Comparison of ENCODE assay signal across 10 mouse cellular contexts in genomic region chr10:85539510-85540120, GRCm38 (mm10).
DNase-seq lines count a peak whose midpoint lies in the region; ATAC-seq and TF ChIP-seq lines count a peak whose summit lies in the region.
"Had no signal": no experiment of that assay in that cellular context is flagged by ENCODE, and none has a peak within 500 bp of the region (broad histone marks: within the 10 kb centered on the region; RNA-seq: fewer than 3 reads in every experiment).

No protein-coding gene starts in this region.

- WGBS in forebrain, embryonic 14.5 days: 12% methylated on average over 8 of the region's 8 CpGs
- WGBS in midbrain, embryonic 14.5 days: 5% methylated on average over 8 of the region's 8 CpGs

- peak; percentile 49 for ATAC-seq in forebrain, embryonic 14.5 days
- ATAC-seq in midbrain, embryonic 14.5 days (ENCODE audit: low FRiP score, low TSS enrichment): peak; percentile 36; the same call in 1 of the 2 replicates

- no peak overlapping the region for H3K4me2 ChIP-seq in forebrain, embryonic 14.5 days (ENCODE audit: low read length)
- no peak overlapping the region for H3K4me2 ChIP-seq in midbrain, embryonic 14.5 days (ENCODE audit: low read length)

- H3K27ac ChIP-seq in ES-E14 (ENCODE audit: insufficient read depth, low read depth, low read length, poor library complexity, severe bottlenecking): peak overlapping the region; percentile 100
- H3K27ac ChIP-seq in forebrain, embryonic 14.5 days (ENCODE audit: low read depth, low read length): peak overlapping the region; percentile 59
- peak overlapping the region; percentile 54 for H3K27ac ChIP-seq in midbrain, embryonic 14.5 days (replicated peaks; ENCODE audit: low read depth, low read length)
- H3K27ac ChIP-seq: liver, embryonic 14.5 days had no signal

- H3K36me3 ChIP-seq in ES-E14 (ENCODE audit: control insufficient read depth, insufficient read depth, low read length, poor library complexity, severe bottlenecking): no peaks in the 10 kb centered on the region
- H3K36me3 ChIP-seq in forebrain, embryonic 14.5 days (ENCODE audit: control insufficient read depth, insufficient read depth, low read length): no peaks in the 10 kb centered on the region
- H3K36me3 ChIP-seq in midbrain, embryonic 14.5 days (ENCODE audit: control insufficient read depth, insufficient read depth, low read length): no peaks in the 10 kb centered on the region

- peak; percentile 14 for DNase-seq in gastrocnemius, postnatal 10 days
- no peak for DNase-seq in gastrocnemius, adult 18-20 months (ENCODE audit: low spot score)
- DNase-seq in ES-E14 (ENCODE audit: low read depth, low spot score): peak; percentile 92
- peak; percentile 52 for DNase-seq in forebrain, embryonic 14.5 days (ENCODE audit: low spot score)
- peak; percentile 70 for DNase-seq in midbrain, embryonic 14.5 days
- DNase-seq in urinary bladder, postnatal 36 days (ENCODE audit: low spot score in 2 of 2): no peak
- no peak for DNase-seq in kidney, adult 11 months
- DNase-seq in thymus, postnatal 14 days: no peak
- DNase-seq: kidney, postnatal 10 days had no signal

- peaks cover 23 to 49% of the 10 kb centered on the region in 2 experiments for H3K4me1 ChIP-seq in ES-E14 (ENCODE audit: control insufficient read depth in 2 of 2, insufficient read depth in 2 of 2, low read length in 2 of 2, poor library complexity in 1 of 2)
- peaks cover 13% of the 10 kb centered on the region for H3K4me1 ChIP-seq in forebrain, embryonic 14.5 days (ENCODE audit: control insufficient read depth, insufficient read depth, low read length)
- H3K4me1 ChIP-seq in midbrain, embryonic 14.5 days (ENCODE audit: control insufficient read depth, insufficient read depth, low read length): peaks cover 8% of the 10 kb centered on the region; the same call in 1 of the 2 replicates

- H3K27me3 ChIP-seq in forebrain, embryonic 14.5 days (replicated peaks; ENCODE audit: control insufficient read depth, insufficient read depth, low read length): no peaks in the 10 kb centered on the region
- no peaks in the 10 kb centered on the region for H3K27me3 ChIP-seq in midbrain, embryonic 14.5 days (ENCODE audit: control insufficient read depth, insufficient read depth, low read length)

- in situ Hi-C loops in ES-E14 (cut with MboI; ENCODE audit: low sequenced_read_pairs in 2 of 2, unreplicated experiment in 2 of 2): no loop called here

- H3K9ac ChIP-seq in ES-E14 (ENCODE audit: insufficient read depth, low read depth, low read length, poor library complexity, severe bottlenecking): peak overlapping the region; percentile 70; the same call in 1 of the 2 replicates
- H3K9ac ChIP-seq in forebrain, embryonic 14.5 days (ENCODE audit: low read length): peak overlapping the region; percentile 40; the same call in 1 of the 2 replicates
- H3K9ac ChIP-seq in midbrain, embryonic 14.5 days (replicated peaks; ENCODE audit: low read length): no peak overlapping the region; the same call in 1 of the 2 replicates
- H3K9ac ChIP-seq: liver, embryonic 14.5 days had no signal

- peak overlapping the region in 1 of 2 experiments; percentile 10; a peak in 1 of 4 replicates for H3K4me3 ChIP-seq in ES-E14 (ENCODE audit: insufficient read depth in 1 of 2, low read depth in 1 of 2, low read length in 2 of 2, poor library complexity in 1 of 2, severe bottlenecking in 1 of 2)
- H3K4me3 ChIP-seq in forebrain, embryonic 14.5 days (ENCODE audit: low read depth, low read length): no peak overlapping the region
- no peak overlapping the region for H3K4me3 ChIP-seq in midbrain, embryonic 14.5 days (replicated peaks; ENCODE audit: low read depth, low read length)

- H3K9me3 ChIP-seq in ES-E14 (ENCODE audit: control insufficient read depth, insufficient read depth, low read depth, low read length): no peaks in the 10 kb centered on the region
- H3K9me3 ChIP-seq in forebrain, embryonic 14.5 days (replicated peaks; ENCODE audit: control insufficient read depth, low read length): no peaks in the 10 kb centered on the region
- H3K9me3 ChIP-seq in midbrain, embryonic 14.5 days (ENCODE audit: control insufficient read depth, low read length): no peaks in the 10 kb centered on the region

TF ChIP-seq in ES-E14, 5 proteins besides CTCF, POLR2A, EP300 and RAD21:
- TF ChIP-seq CHD2 (IDR thresholded peaks at IDR 0.05; ENCODE audit: low read depth, low read length): no peak
- TF ChIP-seq MAFK (IDR thresholded peaks at IDR 0.05; ENCODE audit: insufficient read depth, low read depth, low read length): 0 out of 2 replicates have a peak, but pooled peaks have one; percentile 3
- no peak for TF ChIP-seq ZNF384 (IDR thresholded peaks at IDR 0.05; ENCODE audit: low read depth, low read length)
- TF ChIP-seq ZC3H11A (IDR thresholded peaks at IDR 0.05; ENCODE audit: borderline replicate concordance, low read depth, low read length): no peak
TF ChIP-seq in ES-E14: peak in this region for 1.

Comparison
In these comparisons a context has a peak if more than half of its experiments do, and no peak if none do; other contexts are left out.
1. DNase-seq: peak in gastrocnemius, postnatal 10 days (single experiment), ES-E14 (single experiment), forebrain, embryonic 14.5 days (single experiment) and midbrain, embryonic 14.5 days (single experiment); none in gastrocnemius, adult 18-20 months (single experiment), urinary bladder, postnatal 36 days (0 of 2), kidney, adult 11 months (single experiment) and thymus, postnatal 14 days (single experiment).
2. Peak in every context shown above with its lines, with median percentiles within 50 percentile points of each other: H3K27ac ChIP-seq.